Comparison of ENCODE assay signal across 19 mouse cellular contexts in genomic region chr6:13108662-13109061, GRCm38 (mm10).
"Had no signal": no experiment of that assay in that cellular context is flagged by ENCODE, and none has a peak within 500 bp of the region (broad histone marks: within the 10 kb centered on the region; RNA-seq: fewer than 3 reads in every experiment).

No protein-coding gene starts in this region.

- ATAC-seq: midbrain, embryonic 16.5 days had no signal

- H3K4me3 ChIP-seq: midbrain, embryonic 10.5 days; midbrain, embryonic 12.5 days; myocyte; neural tube, embryonic 13.5 days; neural tube, embryonic 15.5 days had no signal

- H3K27me3 ChIP-seq: midbrain, embryonic 12.5 days; neural tube, embryonic 13.5 days; neural tube, embryonic 15.5 days had no signal

- H3K27ac ChIP-seq: midbrain, embryonic 10.5 days; midbrain, embryonic 12.5 days; neural tube, embryonic 13.5 days; neural tube, embryonic 15.5 days had no signal

- DNase-seq: lung, adult 18-20 months; lung, embryonic 14.5 days; lung, postnatal 10 days; lung, postnatal 4 days; midbrain, embryonic 14.5 days; retina, postnatal 1 day; right cerebral cortex, adult 18-20 months; right cerebral cortex, postnatal 25 days; right cerebral cortex, postnatal 4 days; spleen, adult 18-20 months; thymus, adult 18-20 months; thymus, postnatal 14 days; thymus, postnatal 36 days had no signal
